8 mouse cellular contexts compared by ENCODE assay signal in the genomic region with DNA sequence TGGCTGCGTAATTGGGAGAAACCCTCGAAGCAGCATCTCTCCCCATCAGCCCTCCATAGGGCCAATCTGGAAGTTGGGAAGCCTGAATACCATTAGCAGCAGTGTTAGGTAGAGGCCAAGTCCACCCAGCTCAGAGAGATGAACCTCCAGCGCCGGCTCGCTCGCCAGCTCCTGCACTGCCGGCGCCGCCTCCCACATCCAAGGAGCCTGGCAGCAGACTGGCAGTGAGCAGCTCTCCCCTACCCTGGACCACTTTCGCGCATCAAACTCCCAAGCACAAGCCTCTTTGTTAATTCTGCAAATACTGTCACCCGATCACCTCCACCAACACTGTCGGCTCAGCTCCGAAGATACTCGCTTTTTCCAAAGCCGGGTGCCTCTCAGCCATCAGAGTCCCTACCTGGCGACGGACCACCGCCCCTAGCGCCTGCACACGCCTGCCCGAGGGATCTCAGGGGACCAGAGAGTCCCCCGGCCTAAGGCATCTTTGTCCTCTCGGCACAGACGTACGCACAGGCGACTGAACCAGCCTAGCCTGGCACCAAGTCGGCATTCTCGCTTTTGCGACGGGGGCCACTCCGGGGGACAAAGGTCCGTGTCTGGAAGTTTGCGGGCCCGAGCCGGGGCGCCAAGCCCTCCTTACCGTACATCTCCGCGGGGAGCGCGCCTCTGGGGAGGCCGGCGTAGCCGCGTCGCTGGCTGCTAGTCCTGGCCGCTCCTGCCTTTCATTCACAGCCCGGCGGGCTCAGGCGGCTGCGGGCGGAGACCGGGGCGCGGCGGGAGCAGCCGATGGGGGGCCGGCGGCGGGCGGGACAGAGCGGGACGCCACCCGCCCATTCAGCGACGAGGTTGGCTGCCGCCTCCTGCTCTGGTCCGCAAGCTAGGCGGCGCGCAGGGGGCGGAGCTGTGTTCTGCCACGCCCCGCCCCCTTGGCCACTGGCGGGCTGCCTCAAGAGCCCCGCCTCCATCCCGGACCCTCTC. TPM values are rescaled to one million over a fixed set of nuclear protein-coding genes. Genes with fewer than 3 reads are reported as not detected.
DNase-seq lines count a peak whose midpoint lies in the region; ATAC-seq and TF ChIP-seq lines count a peak whose summit lies in the region.

A gene (minus strand): TSS at position 855 of the 981 bp plus-strand sequence.

- DNase-seq in CD8-positive naive resting alpha-beta T cell, adult 2 months (ENCODE audit: low read depth in 2 of 2, low spot score in 2 of 2), result peak; percentile 16 to 25
- DNase-seq in c-Kit-positive CD71-positive TER-119-positive erythroid progenitor cells, embryonic 14.5 days (ENCODE audit: low spot score), result peak; percentile 20
- peak; percentile 94 for DNase-seq in forebrain, embryonic 14.5 days (ENCODE audit: low spot score)
- peak; percentile 71 for DNase-seq in heart, postnatal 0 days (ENCODE audit: low spot score)
- peak; percentile 81 to 89 for DNase-seq in kidney, postnatal 25 days
- DNase-seq in natural killer cell, adult 2 months (ENCODE audit: low spot score in 2 of 2), result peak; percentile 36 to 50

- no peaks in the 10 kb centered on the region; the same call in 1 of the 2 replicates for H3K27me3 ChIP-seq in forebrain, embryonic 14.5 days (replicated peaks; ENCODE audit: control insufficient read depth, insufficient read depth, low read length)
- no peaks in the 10 kb centered on the region for H3K27me3 ChIP-seq in heart, postnatal 0 days (ENCODE audit: control insufficient read depth, insufficient read depth, low read length)
- H3K27me3 ChIP-seq in liver, embryonic 12.5 days (replicated peaks), result peaks cover 81% of the 10 kb centered on the region
- no peaks in the 10 kb centered on the region for H3K27me3 ChIP-seq in stomach, embryonic 14.5 days (ENCODE audit: control insufficient read depth, insufficient read depth, low read length)

- peak; percentile 96 for ATAC-seq in forebrain, embryonic 14.5 days
- peak; percentile 89 for ATAC-seq in heart, postnatal 0 days (ENCODE audit: insufficient read depth, low read depth)
- peak; percentile 86 for ATAC-seq in liver, embryonic 12.5 days
- ATAC-seq in stomach, embryonic 14.5 days (ENCODE audit: insufficient number of reproducible peaks, insufficient read depth, low FRiP score, low read depth), result peak; percentile 97

- no peaks in the 10 kb centered on the region for H3K9me3 ChIP-seq in forebrain, embryonic 14.5 days (replicated peaks; ENCODE audit: control insufficient read depth, low read length)
- H3K9me3 ChIP-seq in heart, postnatal 0 days (replicated peaks; ENCODE audit: control insufficient read depth, low read length), result no peaks in the 10 kb centered on the region
- no peaks in the 10 kb centered on the region for H3K9me3 ChIP-seq in liver, embryonic 12.5 days (replicated peaks)
- no peaks in the 10 kb centered on the region for H3K9me3 ChIP-seq in stomach, embryonic 14.5 days (ENCODE audit: control insufficient read depth, low read depth, low read length)

- H3K4me1 ChIP-seq in forebrain, embryonic 14.5 days (ENCODE audit: control insufficient read depth, insufficient read depth, low read length), result peaks cover 11% of the 10 kb centered on the region
- peaks cover 13% of the 10 kb centered on the region; the same call in 1 of the 2 replicates for H3K4me1 ChIP-seq in heart, postnatal 0 days (ENCODE audit: control insufficient read depth, insufficient read depth)
- H3K4me1 ChIP-seq in liver, embryonic 12.5 days, result peaks cover 14% of the 10 kb centered on the region
- 0 out of 2 replicates have a peak, but pooled peaks cover 4% of the 10 kb centered on the region for H3K4me1 ChIP-seq in stomach, embryonic 14.5 days (ENCODE audit: control insufficient read depth, insufficient read depth, low read length)

- under 1% methylated on average over 67 of the region's 78 CpGs for WGBS in forebrain, embryonic 14.5 days
- WGBS in heart, postnatal 0 days, result 2% methylated on average over 75 of the region's 78 CpGs
- WGBS in liver, embryonic 12.5 days (ENCODE audit: insufficient replicate concordance), result 1% methylated on average over 64 of the region's 78 CpGs
- under 1% methylated on average over 73 of the region's 78 CpGs for WGBS in stomach, embryonic 14.5 days

- H3K4me2 ChIP-seq in forebrain, embryonic 14.5 days (ENCODE audit: low read length), result peak within 1 kb of the TSS; percentile 57
- H3K4me2 ChIP-seq in heart, postnatal 0 days (ENCODE audit: low read depth, low read length), result peak within 1 kb of the TSS; percentile 90
- H3K4me2 ChIP-seq in liver, embryonic 12.5 days, result peak within 1 kb of the TSS; percentile 79
- peak within 1 kb of the TSS; percentile 94 for H3K4me2 ChIP-seq in stomach, embryonic 14.5 days (replicated peaks; ENCODE audit: low read depth, low read length)

- H3K4me3 ChIP-seq in forebrain, embryonic 14.5 days (ENCODE audit: low read depth, low read length), result peak within 1 kb of the TSS; percentile 74
- peak within 1 kb of the TSS; percentile 75 for H3K4me3 ChIP-seq in heart, postnatal 0 days (ENCODE audit: low read depth, low read length)
- peak within 1 kb of the TSS; percentile 59 for H3K4me3 ChIP-seq in liver, embryonic 12.5 days
- H3K4me3 ChIP-seq in stomach, embryonic 14.5 days (ENCODE audit: low read depth, low read length), result peak within 1 kb of the TSS; percentile 74

- no peaks in the 10 kb centered on the region for H3K36me3 ChIP-seq in forebrain, embryonic 14.5 days (ENCODE audit: control insufficient read depth, insufficient read depth, low read length)
- H3K36me3 ChIP-seq in heart, postnatal 0 days (replicated peaks; ENCODE audit: control insufficient read depth, insufficient read depth, low read length), result no peaks in the 10 kb centered on the region
- no peaks in the 10 kb centered on the region for H3K36me3 ChIP-seq in liver, embryonic 12.5 days
- no peaks in the 10 kb centered on the region for H3K36me3 ChIP-seq in stomach, embryonic 14.5 days (ENCODE audit: control insufficient read depth, insufficient read depth, low read length)

- H3K27ac ChIP-seq in forebrain, embryonic 14.5 days (ENCODE audit: low read depth, low read length), result peak within 1 kb of the TSS; percentile 70
- peak within 1 kb of the TSS; percentile 12; the same call in 1 of the 2 replicates for H3K27ac ChIP-seq in heart, postnatal 0 days (ENCODE audit: low read depth)
- no peak within 1 kb of the TSS for H3K27ac ChIP-seq in liver, embryonic 12.5 days
- H3K27ac ChIP-seq in stomach, embryonic 14.5 days (ENCODE audit: low read length), result no peak within 1 kb of the TSS

- TF ChIP-seq EP300 in heart, postnatal 0 days (IDR thresholded peaks at IDR 0.05; ENCODE audit: low read depth), result no peak

- peak within 1 kb of the TSS; percentile 86 for H3K9ac ChIP-seq in forebrain, embryonic 14.5 days (ENCODE audit: low read length)
- peak within 1 kb of the TSS; percentile 61 for H3K9ac ChIP-seq in heart, postnatal 0 days (replicated peaks; ENCODE audit: low read depth, low read length)
- peak within 1 kb of the TSS; percentile 56 for H3K9ac ChIP-seq in liver, embryonic 12.5 days
- H3K9ac ChIP-seq in stomach, embryonic 14.5 days (replicated peaks; ENCODE audit: low read depth, low read length), result peak within 1 kb of the TSS; percentile 59

- peak; percentile 18 for TF ChIP-seq CTCF in heart, postnatal 0 days (IDR thresholded peaks at IDR 0.05; ENCODE audit: low read depth)

RNA-seq across cellular contexts. Expression of the gene that starts here (rescaled TPM):
- polyA plus RNA-seq in forebrain, embryonic 14.5 days (2014; fragmentation: Nextera tagmentation; extraction: Ambion mirVana), result 16.9 and 20.6 TPM in 2 replicates
- 6.8 TPM in 2 replicates for total RNA-seq in heart, postnatal 0 days (2014; rRNA removed; ENCODE audit: low replicate concordance)
- 1.6 TPM in 2 replicates for polyA plus RNA-seq in heart, postnatal 0 days (2015; fragmentation: Nextera tagmentation; extraction: Ambion mirVana)
- polyA plus RNA-seq in liver, embryonic 12.5 days (2016; fragmentation: Nextera tagmentation; extraction: Ambion mirVana), result 0.41 and 0.50 TPM in 2 replicates
- 3.2 and 3.5 TPM in 2 replicates for polyA plus RNA-seq in stomach, embryonic 14.5 days (2014; fragmentation: Nextera tagmentation; extraction: Ambion mirVana)

Comparison
In these comparisons a context has a peak if more than half of its experiments do, and no peak if none do; other contexts are left out.
1. Peak in ATAC-seq, H3K4me3 ChIP-seq, H3K9ac ChIP-seq and H3K4me2 ChIP-seq in liver, embryonic 12.5 days; RNA of the gene not detected or under 1 TPM.
2. DNase-seq: peak in every context shown above with its lines; median percentile 94 in forebrain, embryonic 14.5 days; 85 in kidney, postnatal 25 days; 71 in heart, postnatal 0 days; 43 in natural killer cell, adult 2 months; 20 in CD8-positive naive resting alpha-beta T cell, adult 2 months; 20 in c-Kit-positive CD71-positive TER-119-positive erythroid progenitor cells, embryonic 14.5 days.
3. H3K27ac ChIP-seq: peak in forebrain, embryonic 14.5 days (single experiment) and heart, postnatal 0 days (single experiment); none in liver, embryonic 12.5 days (single experiment) and stomach, embryonic 14.5 days (single experiment).
4. Peak in every context shown above with its lines, with median percentiles within 50 percentile points of each other: ATAC-seq, H3K4me2 ChIP-seq, H3K4me3 ChIP-seq and H3K9ac ChIP-seq.